Mouse (Mus musculus): Measurements from ENCODE around the gene Pacsin1. TPM values are rescaled to one million over a fixed set of nuclear protein-coding genes. Genes with fewer than 3 reads are reported as not detected.
A peak's percentile ranks its signal among the peaks of the same experiment; 100 is the strongest.
"Not testable (repeated sequence)": the region's sequence is repeated elsewhere in the genome, so short reads cannot be mapped to it uniquely, and the experiment has no call there.

Pacsin1 gene
- polyA plus RNA-seq, 1 experiment from 2014 or later: 6.7 TPM

DNA sequence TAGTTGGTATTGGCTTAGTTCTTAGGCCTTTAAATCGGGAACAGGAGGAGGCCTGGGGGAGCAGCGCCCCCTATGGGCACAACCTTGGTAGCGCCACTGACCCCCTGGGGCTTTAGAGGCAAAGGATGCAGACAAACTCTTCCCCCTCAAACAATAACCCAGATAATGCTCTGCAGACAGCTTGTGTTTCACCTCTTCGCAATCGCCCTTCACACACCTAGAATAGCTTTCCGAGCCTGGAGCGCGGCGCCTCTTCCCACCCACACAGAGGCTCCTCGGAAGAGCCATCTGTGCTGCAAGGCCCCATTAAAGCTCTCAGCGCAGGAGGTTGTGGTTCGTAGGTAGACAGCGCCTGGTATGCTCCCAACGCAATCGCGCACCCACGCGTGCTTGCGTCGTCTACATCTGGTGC is 16.4 kb upstream of the Pacsin1 start:
- 83% methylated on average over 20 of the region's 20 CpGs for WGBS

GRCm38 (mm10) chr17:27639851-27640250 is 15.5 kb upstream of the Pacsin1 start:
- ATAC-seq (ENCODE audit: low FRiP score, low read depth); H3K36me3 ChIP-seq; H3K4me2 ChIP-seq (replicated peaks); H3K9ac ChIP-seq (replicated peaks); H3K4me3 ChIP-seq; H3K27me3 ChIP-seq; H3K27ac ChIP-seq (replicated peaks); H3K9me3 ChIP-seq: not testable (repeated sequence)
- 89% methylated on average over 6 of the region's 6 CpGs for WGBS
- H3K4me1 ChIP-seq: peaks cover 20% of the 10 kb centered on the region

More for the DNA sequence above, 16.4 kb upstream of the Pacsin1 start:
- no peak overlapping the region for H3K4me3 ChIP-seq
- ATAC-seq (ENCODE audit: low FRiP score, low read depth): no peak
- no peak overlapping the region for H3K4me2 ChIP-seq (replicated peaks)
- no peak overlapping the region for H3K27ac ChIP-seq (replicated peaks)
- H3K36me3 ChIP-seq: no peaks in the 10 kb centered on the region
- no peaks in the 10 kb centered on the region for H3K27me3 ChIP-seq
- peaks cover 24% of the 10 kb centered on the region for H3K4me1 ChIP-seq
- H3K9ac ChIP-seq (replicated peaks): no peak overlapping the region
- no peaks in the 10 kb centered on the region for H3K9me3 ChIP-seq

- Histone ChIP-seq H3K9me3 (no peaks in the 10 kb centered on the region), H3K4me2 (replicated peaks) (no peak overlapping the region), H3K9ac (replicated peaks) (no peak overlapping the region), H3K27me3 (no peaks in the 10 kb centered on the region), H3K4me3 (no peak overlapping the region), H3K36me3 (no peaks in the 10 kb centered on the region), H3K27ac (replicated peaks) (peak overlapping the region; percentile 75), H3K4me1 (peaks cover 11% of the 10 kb centered on the region)
- WGBS: 41% methylated on average over 12 of the region's 12 CpGs
- ATAC-seq (ENCODE audit: low FRiP score, low read depth): peak; percentile 71; the same call in 1 of the 2 replicates
Measured at GRCm38 (mm10) chr17:27642491-27643062, 12.7 kb upstream of the Pacsin1 start.

GRCm38 (mm10) chr17:27643101-27643500 is 12.2 kb upstream of the Pacsin1 start:
- 49% methylated on average over 6 of the region's 6 CpGs for WGBS
- Histone ChIP-seq H3K27ac (replicated peaks) (peak overlapping the region; percentile 75), H3K4me2 (replicated peaks) (no peak overlapping the region), H3K4me3 (no peak overlapping the region), H3K9ac (replicated peaks) (no peak overlapping the region), H3K27me3 (no peaks in the 10 kb centered on the region), H3K4me1 (peaks cover 11% of the 10 kb centered on the region), H3K9me3 (no peaks in the 10 kb centered on the region), H3K36me3 (no peaks in the 10 kb centered on the region)
- ATAC-seq (ENCODE audit: low FRiP score, low read depth): no peak

DNA sequence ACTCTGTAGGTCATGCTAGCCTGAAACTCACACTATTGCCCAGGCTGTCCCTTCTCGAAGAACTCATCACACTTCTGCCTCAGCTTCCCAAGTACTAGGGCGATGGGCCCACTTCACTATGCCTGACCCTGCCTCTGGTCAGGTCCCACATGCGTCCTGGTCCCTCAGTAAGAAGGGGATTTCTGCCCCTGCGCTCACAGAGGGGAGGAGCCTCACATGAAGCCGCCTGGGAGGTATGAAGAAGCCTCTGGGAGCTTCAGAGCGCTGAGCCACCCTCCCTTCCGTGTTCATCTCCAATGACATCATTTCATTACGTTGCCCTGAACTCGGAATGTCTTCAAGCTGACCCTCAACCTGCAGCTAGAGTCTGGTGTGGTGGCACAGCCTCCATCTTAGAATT is 11.6 kb upstream of the Pacsin1 start:
- ATAC-seq (ENCODE audit: low FRiP score, low read depth): no peak

GRCm38 (mm10) chr17:27644572-27644971 is 10.7 kb upstream of the Pacsin1 start:
- Histone ChIP-seq H3K4me3 (no peak overlapping the region), H3K9ac (replicated peaks) (no peak overlapping the region), H3K9me3 (no peaks in the 10 kb centered on the region), H3K27ac (replicated peaks) (no peak overlapping the region), H3K36me3 (no peaks in the 10 kb centered on the region), H3K4me2 (replicated peaks) (no peak overlapping the region), H3K4me1 (peaks cover 11% of the 10 kb centered on the region), H3K27me3 (no peaks in the 10 kb centered on the region)
- ATAC-seq (ENCODE audit: low FRiP score, low read depth): no peak
- 41% methylated on average over 2 of the region's 2 CpGs for WGBS

More for the DNA sequence above, 11.6 kb upstream of the Pacsin1 start:
- H3K9me3 ChIP-seq: no peaks in the 10 kb centered on the region
- WGBS: 79% methylated on average over 9 of the region's 9 CpGs
- no peaks in the 10 kb centered on the region for H3K27me3 ChIP-seq
- H3K36me3 ChIP-seq: no peaks in the 10 kb centered on the region
- H3K4me3 ChIP-seq: no peak overlapping the region
- no peak overlapping the region for H3K4me2 ChIP-seq (replicated peaks)
- no peak overlapping the region for H3K27ac ChIP-seq (replicated peaks)
- peaks cover 11% of the 10 kb centered on the region for H3K4me1 ChIP-seq
- no peak overlapping the region for H3K9ac ChIP-seq (replicated peaks)

DNA sequence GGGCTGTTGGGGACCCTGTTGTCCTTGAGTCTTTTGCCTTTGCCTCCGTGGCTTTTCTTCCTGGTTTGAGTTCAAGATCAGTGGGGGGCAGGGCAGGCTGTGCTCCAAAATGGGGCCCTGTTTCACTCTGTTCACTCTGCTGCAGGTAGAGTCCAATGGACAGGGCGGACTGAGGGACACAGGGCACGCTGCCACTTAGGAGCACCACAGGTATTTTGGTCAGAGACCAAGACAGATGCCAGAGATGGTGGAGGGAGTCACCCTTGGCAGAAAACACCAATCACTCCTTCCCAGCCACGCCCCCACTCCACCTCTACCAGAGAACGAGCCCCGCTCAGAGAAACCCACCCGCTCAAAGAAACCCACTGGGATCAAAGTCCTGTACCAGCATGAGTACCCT is 9.5 kb upstream of the Pacsin1 start:
- H3K27me3 ChIP-seq: peaks cover 6% of the 10 kb centered on the region; the same call in 1 of the 2 replicates
- H3K4me1 ChIP-seq: peaks cover 11% of the 10 kb centered on the region
- no peak for ATAC-seq (ENCODE audit: low FRiP score, low read depth)
- H3K4me3 ChIP-seq: no peak overlapping the region
- 46% methylated on average over 7 of the region's 7 CpGs for WGBS
- H3K9ac ChIP-seq (replicated peaks): no peak overlapping the region
- no peak overlapping the region for H3K4me2 ChIP-seq (replicated peaks)
- H3K36me3 ChIP-seq: no peaks in the 10 kb centered on the region
- no peak overlapping the region for H3K27ac ChIP-seq (replicated peaks)
- no peaks in the 10 kb centered on the region for H3K9me3 ChIP-seq

DNA sequence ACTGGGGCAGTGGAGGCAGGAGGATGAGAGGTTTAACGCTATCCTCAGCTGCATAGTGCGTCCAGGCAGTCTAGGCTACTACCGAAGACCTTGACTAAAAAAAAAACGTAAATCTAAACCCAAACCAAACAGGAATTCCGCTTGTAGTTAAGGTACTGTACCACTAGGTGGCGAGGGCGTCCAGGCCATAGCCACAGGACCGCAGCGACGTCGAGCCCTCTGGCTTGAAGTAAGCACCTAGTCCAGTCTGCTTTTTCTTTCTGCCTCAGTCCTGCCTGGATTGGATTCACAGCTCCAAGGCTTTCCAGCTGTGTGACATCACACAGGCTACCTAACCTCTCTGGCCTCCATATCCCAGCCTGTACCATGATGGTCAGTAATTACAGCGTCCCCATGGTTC is 5.1 kb upstream of the Pacsin1 start:
- no peak overlapping the region for H3K4me2 ChIP-seq (replicated peaks)
- H3K4me1 ChIP-seq: peaks cover 4% of the 10 kb centered on the region; the same call in 1 of the 2 replicates
- no peak overlapping the region for H3K27ac ChIP-seq (replicated peaks)
- H3K9me3 ChIP-seq: no peaks in the 10 kb centered on the region
- no peak overlapping the region for H3K9ac ChIP-seq (replicated peaks)
- no peak for ATAC-seq (ENCODE audit: low FRiP score, low read depth)
- H3K36me3 ChIP-seq: no peaks in the 10 kb centered on the region
- 10% methylated on average over 12 of the region's 12 CpGs for WGBS
- no peak overlapping the region for H3K4me3 ChIP-seq
- H3K27me3 ChIP-seq: peaks cover 31% of the 10 kb centered on the region

GRCm38 (mm10) chr17:27650586-27650985 is 4.7 kb upstream of the Pacsin1 start:
- peaks cover 35% of the 10 kb centered on the region for H3K27me3 ChIP-seq
- WGBS: 81% methylated on average over 13 of the region's 13 CpGs
- no peak overlapping the region for H3K27ac ChIP-seq (replicated peaks)
- no peak overlapping the region; the same call in 1 of the 2 replicates for H3K9ac ChIP-seq (replicated peaks)
- no peak overlapping the region for H3K4me3 ChIP-seq
- no peaks in the 10 kb centered on the region for H3K36me3 ChIP-seq
- ATAC-seq (ENCODE audit: low FRiP score, low read depth): no peak
- peaks cover 8% of the 10 kb centered on the region for H3K4me1 ChIP-seq
- H3K4me2 ChIP-seq (replicated peaks): no peak overlapping the region
- H3K9me3 ChIP-seq: no peaks in the 10 kb centered on the region

DNA sequence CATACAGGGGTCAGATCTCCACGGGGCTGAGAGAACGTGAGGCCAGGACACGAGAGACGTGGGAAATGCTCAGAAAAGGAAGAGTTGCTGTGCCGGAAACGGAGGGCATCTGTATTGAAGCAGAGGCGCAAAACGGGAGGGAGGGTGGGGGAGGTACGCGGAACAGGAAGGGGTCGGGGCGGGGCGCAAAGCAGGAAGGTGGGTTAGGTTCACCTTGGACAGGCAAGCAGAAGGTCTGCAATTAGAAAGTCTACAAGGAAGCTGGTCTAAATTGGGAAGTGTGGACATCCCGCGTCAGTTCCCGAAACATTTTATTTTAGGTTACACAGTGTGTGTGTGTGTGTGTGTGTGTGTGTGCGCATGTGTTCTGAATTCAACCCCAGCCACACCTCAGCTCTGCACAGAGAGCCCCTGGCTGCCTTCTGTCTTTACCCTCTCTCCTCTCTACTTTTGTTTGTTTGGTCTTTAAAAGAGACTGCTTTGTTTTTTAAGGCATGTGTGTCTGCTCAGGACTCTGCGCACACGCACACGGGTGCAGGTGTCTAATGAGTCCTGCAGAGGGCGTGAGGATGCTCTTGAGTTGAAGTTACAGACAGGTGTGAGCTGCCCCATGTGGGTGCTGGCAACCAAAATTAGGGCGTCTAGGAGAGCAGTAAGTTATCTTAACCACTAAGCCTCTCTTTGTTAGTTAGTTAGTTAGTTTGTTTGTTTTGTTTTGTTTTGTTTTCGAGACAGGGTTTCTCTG is 3.1 kb upstream of the Pacsin1 start:
- H3K9ac ChIP-seq (replicated peaks): no peak overlapping the region
- no peak for ATAC-seq (ENCODE audit: low FRiP score, low read depth)
- no peak overlapping the region for H3K4me3 ChIP-seq
- peaks cover 18% of the 10 kb centered on the region for H3K4me1 ChIP-seq
- H3K27me3 ChIP-seq: peaks cover 52% of the 10 kb centered on the region
- 85% methylated on average over 23 of the region's 23 CpGs for WGBS
- H3K4me2 ChIP-seq (replicated peaks): no peak overlapping the region
- no peaks in the 10 kb centered on the region for H3K36me3 ChIP-seq
- H3K27ac ChIP-seq (replicated peaks): no peak overlapping the region
- H3K9me3 ChIP-seq: no peaks in the 10 kb centered on the region

- Histone ChIP-seq H3K9me3 (no peaks in the 10 kb centered on the region), H3K4me1 (peaks cover 18% of the 10 kb centered on the region), H3K27me3 (peaks cover 57% of the 10 kb centered on the region), H3K4me3 (no peak overlapping the region), H3K9ac (replicated peaks) (no peak overlapping the region), H3K36me3 (no peaks in the 10 kb centered on the region), H3K4me2 (replicated peaks) (no peak overlapping the region), H3K27ac (replicated peaks) (no peak overlapping the region)
- ATAC-seq (ENCODE audit: low FRiP score, low read depth): no peak
- 80% methylated on average over 10 of the region's 10 CpGs for WGBS
Measured at GRCm38 (mm10) chr17:27653253-27653959, 1.9 kb upstream of the Pacsin1 start.

DNA sequence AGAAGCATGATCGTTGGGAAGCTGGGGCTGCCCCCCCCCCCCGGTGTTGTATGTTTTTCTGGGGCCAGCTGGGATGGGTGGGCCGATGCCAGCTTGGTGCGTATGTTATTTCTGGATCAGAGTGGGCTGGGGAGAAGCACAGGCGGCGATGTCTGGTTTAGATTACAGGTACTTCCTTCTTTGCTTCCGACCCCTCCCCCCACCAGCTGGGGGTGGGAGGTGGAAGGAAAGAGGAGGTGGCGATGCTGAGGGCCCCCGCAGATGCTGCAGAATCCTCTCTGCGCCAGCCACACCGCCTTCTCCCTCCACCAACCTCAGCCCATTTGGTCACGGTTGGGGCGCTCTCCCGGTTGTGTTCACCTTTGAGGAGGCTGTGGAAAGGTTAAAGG is 696 bp downstream of the Pacsin1 start:
- H3K27ac ChIP-seq (replicated peaks): no peak overlapping the region
- WGBS: 2% methylated on average over 13 of the region's 14 CpGs

More for the DNA sequence above, 696 bp downstream of the Pacsin1 start:
- Histone ChIP-seq H3K4me3 (peak overlapping the region; percentile 58), H3K9ac (replicated peaks) (peak overlapping the region; percentile 72), H3K27me3 (peaks cover 49% of the 10 kb centered on the region), H3K4me2 (replicated peaks) (peak overlapping the region; percentile 94), H3K4me1 (peaks cover 18% of the 10 kb centered on the region), H3K36me3 (no peaks in the 10 kb centered on the region), H3K9me3 (no peaks in the 10 kb centered on the region)
- ATAC-seq (ENCODE audit: low FRiP score, low read depth): 0 out of 2 replicates have a peak, but pooled peaks have one; percentile 6

Data from midbrain, embryonic 12.5 days (tissue).